Mouse (Mus musculus): ENCODE measurements at regions not wholly inside any gene's neighbourhood (a gene's known extent, or its start where the extent isn't known, plus 50 kb on each side); places are given as distances from the start of the nearest gene placed in this dataset.

- ATAC-seq, result peak; percentile 76
- 26% methylated on average over 12 of the region's 12 CpGs for WGBS
- peak overlapping the region; percentile 42 for H3K4me2 ChIP-seq (replicated peaks)
- peaks cover 5% of the 10 kb centered on the region; the same call in 1 of the 2 replicates for H3K9me3 ChIP-seq
- H3K9ac ChIP-seq (replicated peaks), result no peak overlapping the region
- H3K27me3 ChIP-seq, result peaks cover 47% of the 10 kb centered on the region
- H3K36me3 ChIP-seq, result no peaks in the 10 kb centered on the region
- peaks cover 22% of the 10 kb centered on the region for H3K4me1 ChIP-seq (replicated peaks)
- peak overlapping the region; percentile 16; the same call in 1 of the 2 replicates for H3K4me3 ChIP-seq (replicated peaks)
- H3K27ac ChIP-seq, result peak overlapping the region; percentile 74
Observed at GRCm38 (mm10) chr19:15791264-15791913, 155.7 kb downstream of the Psat1 start.

DNA sequence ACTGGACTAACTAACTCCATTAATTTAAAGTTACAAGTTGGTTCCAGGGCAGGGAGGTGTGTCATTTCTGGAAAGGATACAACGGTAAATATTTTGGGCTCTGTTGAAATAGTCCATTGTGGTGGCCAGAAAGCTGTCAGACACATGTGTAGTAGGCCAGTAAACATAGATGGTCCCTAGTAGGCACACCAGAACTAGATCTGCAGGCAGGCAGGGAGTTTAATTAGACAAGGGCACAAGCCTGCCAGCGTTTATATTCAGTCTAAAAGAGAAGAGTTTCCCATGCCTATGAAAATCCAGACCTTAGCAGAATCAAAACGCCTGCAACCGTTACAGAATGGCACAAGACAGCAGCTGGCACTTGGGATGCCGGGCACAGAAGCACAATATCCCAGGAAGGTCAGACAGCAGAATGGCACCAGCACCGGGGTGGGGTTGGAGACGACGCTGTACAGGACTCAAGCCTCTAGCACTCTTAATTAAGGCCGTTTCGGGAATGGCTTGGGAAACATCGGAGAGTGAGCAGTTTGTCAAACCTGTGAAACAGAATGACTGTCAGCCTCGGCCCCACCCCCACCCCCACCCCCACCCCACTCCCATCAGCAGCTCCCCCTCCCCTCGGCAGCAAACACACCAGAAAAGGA lies 156.4 kb downstream of the Psat1 start:
- H3K27me3 ChIP-seq, result peaks cover 44% of the 10 kb centered on the region
- 19% methylated on average over 13 of the region's 13 CpGs for WGBS
- H3K27ac ChIP-seq, result peak overlapping the region; percentile 70
- H3K4me2 ChIP-seq (replicated peaks), result peak overlapping the region; percentile 42
- ATAC-seq, result peak; percentile 75
- no peaks in the 10 kb centered on the region for H3K36me3 ChIP-seq
- H3K4me1 ChIP-seq (replicated peaks), result peaks cover 22% of the 10 kb centered on the region
- peak overlapping the region; percentile 16 for H3K4me3 ChIP-seq (replicated peaks)
- H3K9ac ChIP-seq (replicated peaks), result no peak overlapping the region; the same call in 1 of the 2 replicates
- peaks cover 5% of the 10 kb centered on the region; the same call in 1 of the 2 replicates for H3K9me3 ChIP-seq

- H3K27me3 ChIP-seq, result peaks cover 36% of the 10 kb centered on the region
- 83% methylated on average over 5 of the region's 5 CpGs for WGBS
- no peaks in the 10 kb centered on the region for H3K36me3 ChIP-seq
- no peak overlapping the region for H3K27ac ChIP-seq
- no peak overlapping the region for H3K4me2 ChIP-seq (replicated peaks)
- H3K4me1 ChIP-seq (replicated peaks), result peaks cover 28% of the 10 kb centered on the region
- no peak for ATAC-seq
- peaks cover 5% of the 10 kb centered on the region; the same call in 1 of the 2 replicates for H3K9me3 ChIP-seq
- H3K4me3 ChIP-seq (replicated peaks), result no peak overlapping the region
- H3K9ac ChIP-seq (replicated peaks), result no peak overlapping the region
Observed at GRCm38 (mm10) chr19:15789741-15790140, 157.4 kb downstream of the Psat1 start.

GRCm38 (mm10) chr19:15784644-15785043 lies 162.5 kb downstream of the Psat1 start:
- Histone ChIP-seq H3K4me3 (replicated peaks) (no peak overlapping the region), H3K27me3 (peaks cover 21% of the 10 kb centered on the region), H3K4me1 (replicated peaks) (0 out of 2 replicates have a peak, but pooled peaks cover 6% of the 10 kb centered on the region), H3K27ac (no peak overlapping the region), H3K9me3 (peaks cover 5% of the 10 kb centered on the region; the same call in 1 of the 2 replicates), H3K4me2 (replicated peaks) (no peak overlapping the region), H3K9ac (replicated peaks) (no peak overlapping the region), H3K36me3 (no peaks in the 10 kb centered on the region)
- WGBS, result 21% methylated on average over 4 of the region's 4 CpGs
- peak; percentile 43; the same call in 1 of the 2 replicates for ATAC-seq

DNA sequence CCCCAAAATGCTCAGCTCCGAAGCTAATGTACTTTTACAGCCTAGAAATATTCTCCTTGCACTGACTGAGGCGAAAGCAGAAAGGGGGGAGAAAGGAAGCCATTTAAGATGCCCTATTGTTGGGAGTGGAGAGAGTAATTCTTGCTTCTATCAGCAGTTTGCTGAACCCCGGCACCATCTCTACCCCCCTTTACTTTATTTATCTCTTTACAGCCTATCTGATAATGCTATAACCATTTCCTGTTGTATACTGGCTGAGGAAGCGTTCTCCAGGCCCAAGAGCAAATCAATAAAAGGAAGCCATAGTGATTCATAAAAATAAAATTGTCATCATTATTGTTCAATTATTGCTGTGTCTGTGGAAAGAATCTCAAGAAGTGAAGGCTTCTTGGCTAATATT lies 177.5 kb downstream of the Psat1 start:
- Histone ChIP-seq H3K27ac (no peak overlapping the region), H3K9ac (replicated peaks) (no peak overlapping the region), H3K27me3 (peaks cover 2% of the 10 kb centered on the region; the same call in 1 of the 2 replicates), H3K4me1 (replicated peaks) (no peaks in the 10 kb centered on the region), H3K9me3 (no peaks in the 10 kb centered on the region), H3K4me2 (replicated peaks) (no peak overlapping the region), H3K4me3 (replicated peaks) (no peak overlapping the region), H3K36me3 (no peaks in the 10 kb centered on the region)
- ATAC-seq, result no peak
- 82% methylated on average over 4 of the region's 4 CpGs for WGBS

DNA sequence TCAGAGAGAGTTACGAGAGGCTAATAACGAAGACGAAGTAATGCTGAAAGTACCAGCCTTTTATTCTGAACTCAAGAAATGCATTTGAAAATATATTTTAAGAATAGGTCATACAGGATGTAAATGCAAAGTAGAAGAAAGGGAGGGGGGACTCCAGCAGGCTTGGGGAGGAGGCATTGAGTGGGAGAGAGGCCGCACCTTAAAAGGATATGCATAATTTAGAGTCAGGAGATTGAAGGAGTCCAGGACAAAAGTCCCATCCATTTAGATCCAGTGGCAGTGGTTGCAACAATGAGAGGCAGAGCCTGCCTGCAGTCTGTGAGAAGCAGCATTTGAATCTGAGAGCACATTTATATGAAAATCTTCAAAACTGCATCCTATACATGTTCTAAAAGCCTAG lies 186.1 kb downstream of the Psat1 start:
- 62% methylated on average over 4 of the region's 4 CpGs for WGBS
- Histone ChIP-seq H3K27ac (no peak overlapping the region), H3K9me3 (no peaks in the 10 kb centered on the region), H3K4me1 (replicated peaks) (0 out of 2 replicates have a peak, but pooled peaks cover 5% of the 10 kb centered on the region), H3K27me3 (no peaks in the 10 kb centered on the region), H3K9ac (replicated peaks) (no peak overlapping the region), H3K4me3 (replicated peaks) (no peak overlapping the region), H3K36me3 (no peaks in the 10 kb centered on the region), H3K4me2 (replicated peaks) (no peak overlapping the region)
- no peak for ATAC-seq

- H3K4me2 ChIP-seq (replicated peaks), result no peak overlapping the region
- H3K9me3 ChIP-seq, result no peaks in the 10 kb centered on the region
- H3K4me1 ChIP-seq (replicated peaks), result peaks cover 8% of the 10 kb centered on the region; the same call in 1 of the 2 replicates
- no peaks in the 10 kb centered on the region for H3K36me3 ChIP-seq
- H3K27ac ChIP-seq, result no peak overlapping the region
- no peak overlapping the region for H3K9ac ChIP-seq (replicated peaks)
- 0 out of 2 replicates have a peak, but pooled peaks cover 8% of the 10 kb centered on the region for H3K27me3 ChIP-seq
- peak; percentile 80 for ATAC-seq
- WGBS, result 32% methylated on average over 8 of the region's 8 CpGs
- H3K4me3 ChIP-seq (replicated peaks), result no peak overlapping the region
Observed at GRCm38 (mm10) chr19:15745026-15745777, 201.9 kb downstream of the Psat1 start.

- peaks cover 28% of the 10 kb centered on the region for H3K27me3 ChIP-seq
Observed at GRCm38 (mm10) chr19:15736200-15736599, 210.9 kb downstream of the Psat1 start.

DNA sequence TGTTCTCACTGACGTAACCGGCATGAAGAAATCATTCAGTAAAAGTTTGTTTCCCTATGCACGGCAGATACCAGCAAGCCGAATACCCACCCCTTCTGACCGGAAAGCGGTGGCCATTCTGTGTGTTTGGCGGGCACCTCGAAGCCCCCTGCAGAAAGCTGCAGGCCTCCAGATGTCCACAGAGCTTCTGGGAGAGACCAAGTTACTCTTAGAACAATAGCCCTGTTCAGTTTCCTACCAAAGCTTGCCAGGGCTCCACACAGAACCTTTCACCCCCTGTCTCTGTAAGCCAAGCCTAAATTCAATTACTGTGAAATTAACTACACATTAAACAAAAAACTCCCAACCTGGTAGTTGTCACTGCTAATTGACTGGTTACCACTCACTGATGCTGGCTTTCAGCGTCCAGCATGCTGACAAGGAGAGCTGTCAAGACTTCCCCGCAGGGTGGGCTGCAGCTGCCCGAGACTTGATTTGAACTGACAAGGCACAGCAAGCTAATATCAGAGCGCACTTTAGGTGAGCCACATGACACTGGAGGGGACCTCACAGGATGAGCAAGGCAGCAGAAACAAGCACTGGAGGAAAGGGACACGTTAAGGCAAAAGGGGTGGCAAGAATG lies 220.2 kb downstream of the Psat1 start:
- peaks cover 63% of the 10 kb centered on the region for H3K27me3 ChIP-seq
- no peak overlapping the region for H3K9ac ChIP-seq (replicated peaks)
- no peaks in the 10 kb centered on the region for H3K36me3 ChIP-seq
- no peak overlapping the region; the same call in 1 of the 2 replicates for H3K4me2 ChIP-seq (replicated peaks)
- H3K4me1 ChIP-seq (replicated peaks), result peaks cover 7% of the 10 kb centered on the region
- no peak overlapping the region for H3K27ac ChIP-seq
- WGBS, result 35% methylated on average over 13 of the region's 13 CpGs
- H3K9me3 ChIP-seq, result no peaks in the 10 kb centered on the region
- H3K4me3 ChIP-seq (replicated peaks), result no peak overlapping the region
- peak; percentile 93 for ATAC-seq

More at GRCm38 (mm10) chr19:15736200-15736599, 210.9 kb downstream of the Psat1 start:
- no peak overlapping the region for H3K4me3 ChIP-seq (replicated peaks)
- H3K36me3 ChIP-seq, result no peaks in the 10 kb centered on the region
- H3K27ac ChIP-seq, result no peak overlapping the region
- no peak overlapping the region for H3K4me2 ChIP-seq (replicated peaks)
- H3K9ac ChIP-seq (replicated peaks), result no peak overlapping the region
- H3K9me3 ChIP-seq, result no peaks in the 10 kb centered on the region
- no peak for ATAC-seq
- H3K4me1 ChIP-seq (replicated peaks), result 0 out of 2 replicates have a peak, but pooled peaks cover 4% of the 10 kb centered on the region
- WGBS, result 77% methylated on average over 2 of the region's 2 CpGs

- ATAC-seq, result no peak
- H3K4me1 ChIP-seq (replicated peaks), result no peaks in the 10 kb centered on the region
- H3K27ac ChIP-seq, result no peak overlapping the region
- no peaks in the 10 kb centered on the region for H3K27me3 ChIP-seq
- H3K4me3 ChIP-seq (replicated peaks), result no peak overlapping the region
- H3K4me2 ChIP-seq (replicated peaks), result no peak overlapping the region
- WGBS, result 71% methylated on average over 3 of the region's 3 CpGs
- no peaks in the 10 kb centered on the region for H3K9me3 ChIP-seq
- H3K36me3 ChIP-seq, result no peaks in the 10 kb centered on the region
- no peak overlapping the region for H3K9ac ChIP-seq (replicated peaks)
Observed at GRCm38 (mm10) chr19:15692379-15693023, 254.6 kb downstream of the Psat1 start.

DNA sequence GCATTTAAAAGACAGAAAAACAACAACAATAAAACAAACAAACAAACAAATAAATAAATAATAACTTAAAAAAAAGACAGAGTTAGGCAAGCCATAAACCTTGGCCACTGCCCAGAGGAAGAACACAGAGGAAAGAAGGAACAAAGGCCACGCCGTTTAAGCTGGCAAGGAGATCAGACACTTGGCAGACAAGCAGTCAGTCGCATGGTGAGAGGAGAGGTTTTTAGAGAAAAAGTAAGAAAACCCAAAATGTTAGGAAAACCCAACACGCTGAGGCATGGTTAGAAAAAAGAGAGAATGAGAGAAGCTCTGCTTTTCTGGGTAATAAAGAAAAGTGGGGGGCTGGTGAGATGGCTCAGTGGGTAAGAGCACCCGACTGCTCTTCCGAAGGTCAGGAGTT lies 277.1 kb downstream of the Psat1 start:
- Histone ChIP-seq H3K4me1 (replicated peaks) (peaks cover 32% of the 10 kb centered on the region), H3K27ac (no peak overlapping the region), H3K9ac (replicated peaks) (no peak overlapping the region), H3K36me3 (no peaks in the 10 kb centered on the region), H3K9me3 (no peaks in the 10 kb centered on the region), H3K4me2 (replicated peaks) (no peak overlapping the region), H3K4me3 (replicated peaks) (no peak overlapping the region), H3K27me3 (peaks cover 11% of the 10 kb centered on the region; the same call in 1 of the 2 replicates)
- WGBS, result 88% methylated on average over 6 of the region's 6 CpGs
- no peak for ATAC-seq
